Mouse (Mus musculus) heart, embryonic 10.5 days (tissue): Measurements from ENCODE around the gene Brd3os. TPM values are rescaled to one million over a fixed set of nuclear protein-coding genes. Genes with fewer than 3 reads are reported as not detected.

Source experiments
- DNase-seq: peaks from one replicate; pipeline ENCODE4 v3.0.0-alpha.2; 2017; ENCODE audit warnings: low spot score
- H3K27ac ChIP-seq: fragments of 300-500 bp; sonication (generic); 2 replicates; pipeline ENCODE4 v1.5.1; 2016; ENCODE audit warnings: mild to moderate bottlenecking
- H3K27me3 ChIP-seq: fragments of 300-500 bp; sonication (generic); 2 replicates; pipeline ENCODE4 v1.6.1; 2016; ENCODE audit warnings: mild to moderate bottlenecking; ENCODE audit not compliant: poor library complexity, insufficient read depth, severe bottlenecking
- H3K36me3 ChIP-seq: fragments of 300-500 bp; sonication (generic); 2 replicates; pipeline ENCODE4 v1.6.1; 2016; ENCODE audit warnings: mild to moderate bottlenecking, moderate library complexity
- H3K4me1 ChIP-seq: fragments of 300-500 bp; sonication (generic); 2 replicates; pipeline ENCODE4 v1.6.1; 2016; ENCODE audit warnings: mild to moderate bottlenecking
- H3K4me3 ChIP-seq: fragments of 300-500 bp; sonication (generic); 2 replicates; pipeline ENCODE4 v1.5.1; 2016; ENCODE audit warnings: mild to moderate bottlenecking, moderate library complexity
- H3K9me3 ChIP-seq: fragments of 300-500 bp; sonication (generic); 2 replicates; pipeline ENCODE4 v1.6.1; 2016; ENCODE audit warnings: mild to moderate bottlenecking, moderate library complexity
- WGBS: fragments of 180-500 bp; shearing (Covaris S2); methylation state at CpG from one replicate; pipeline ENCODE4 v1.1.7; 2016; 5-methylcytosine and 5-hydroxymethylcytosine counted together
- microRNA-seq: library from miRNA; unstranded; fragments of <30 nt; microRNA quantifications from one replicate; pipeline ENCODE4, GENCODE M21; 2017
- polyA plus RNA-seq: library from polyadenylated mRNA; unstranded; fragments of >200 nt; fragmentation: Nextera tagmentation; extraction: Ambion mirVana; gene quantifications from 2 replicates; pipeline ENCODE4 v1.2.1, GENCODE M21; 2016

The Brd3os gene
- polyA plus RNA-seq, 1 experiment from 2014 or later: 3.3 TPM

DNA sequence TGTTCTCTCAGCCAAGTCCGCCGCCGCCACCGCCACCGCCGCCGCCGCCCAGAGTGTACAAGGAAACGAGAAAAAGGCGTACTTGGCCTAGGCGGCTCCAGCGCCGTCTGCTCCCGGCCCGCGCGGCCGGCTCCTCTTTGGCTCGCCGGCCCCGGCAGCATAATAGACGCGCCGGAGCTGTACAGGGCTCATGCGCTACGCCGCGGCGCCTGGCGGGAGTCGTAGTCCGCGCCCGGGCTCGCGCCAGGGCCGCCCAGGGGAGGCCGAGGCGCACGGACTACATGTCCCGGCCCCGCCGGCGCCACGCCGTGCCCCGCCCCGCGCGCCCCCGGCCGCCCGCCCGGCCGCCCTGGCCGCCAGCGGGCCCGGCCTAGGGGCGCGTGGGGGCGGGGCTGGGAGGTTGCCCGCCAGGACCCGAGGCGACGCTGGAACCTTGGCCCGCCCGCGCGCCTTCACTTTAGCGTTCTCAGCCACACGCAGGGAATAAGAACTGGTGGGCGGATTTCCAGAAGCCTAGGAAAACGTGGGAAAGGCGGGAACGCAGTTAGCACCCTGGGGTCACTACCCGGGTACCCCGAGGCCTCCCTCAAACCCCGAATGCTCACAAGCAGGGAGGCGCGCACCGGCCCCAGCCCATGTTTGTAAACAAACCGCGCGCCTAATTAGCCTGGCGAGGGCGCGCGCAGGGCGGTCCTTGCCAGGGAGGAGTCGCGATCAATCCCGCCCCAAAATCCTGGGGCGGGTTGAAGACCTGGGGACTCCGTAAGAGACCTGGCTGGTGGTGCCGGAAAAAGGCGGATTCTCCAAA, 33.6 kb downstream of the Brd3os start:
- DNase-seq: peak; percentile 94
- H3K27ac ChIP-seq: peak overlapping the region; percentile 98
- peaks cover 20% of the 10 kb centered on the region for H3K36me3 ChIP-seq
- peaks cover 49% of the 10 kb centered on the region for H3K4me1 ChIP-seq
- WGBS: under 1% methylated on average over 89 of the region's 96 CpGs
- peak overlapping the region; percentile 97 for H3K4me3 ChIP-seq
- no peaks in the 10 kb centered on the region for H3K9me3 ChIP-seq
- H3K27me3 ChIP-seq: no peaks in the 10 kb centered on the region

DNA sequence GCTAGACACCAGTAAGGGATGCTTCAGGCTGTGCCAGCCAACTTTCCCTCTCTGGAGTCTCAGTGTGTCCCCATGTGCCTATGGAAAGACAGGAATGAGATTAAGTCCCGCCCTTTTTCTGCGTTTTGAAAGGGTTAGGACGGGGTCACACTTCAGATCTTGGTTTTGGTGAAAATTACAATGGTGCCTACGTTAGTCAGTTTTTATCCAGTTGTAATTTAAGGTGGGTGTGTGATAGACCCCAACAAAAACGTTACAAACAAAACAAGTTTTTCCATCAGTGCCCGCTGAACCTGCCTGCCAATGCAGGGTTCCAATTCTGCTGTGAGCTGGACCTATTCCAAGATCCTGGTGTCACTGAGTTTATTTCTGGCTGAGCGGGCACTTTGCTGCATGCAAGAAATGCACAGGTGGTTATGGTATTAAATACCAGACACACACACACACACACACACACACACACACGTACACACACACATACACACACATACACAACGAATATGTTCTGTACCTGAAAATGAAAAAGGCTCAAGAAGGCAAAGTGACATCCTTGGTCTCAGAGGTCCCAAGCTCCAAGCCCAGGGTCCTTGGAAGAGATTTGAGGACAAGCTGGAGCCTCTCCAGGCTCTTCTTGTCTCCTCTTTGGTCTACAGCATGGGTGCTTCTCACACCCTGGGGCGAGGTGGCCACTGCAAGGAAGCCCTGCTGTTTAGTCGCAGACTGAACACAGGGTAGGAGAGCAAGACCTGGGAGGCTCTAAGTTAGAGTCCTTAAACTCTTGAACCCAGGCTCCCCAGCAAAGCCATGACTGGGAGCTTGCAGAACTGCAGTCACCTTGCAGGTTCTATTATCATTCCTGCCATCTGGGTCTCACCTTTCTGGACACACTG, 34.4 kb downstream of the Brd3os start:
- H3K27me3 ChIP-seq: no peaks in the 10 kb centered on the region
- 33% methylated on average over 11 of the region's 11 CpGs for WGBS

DNA sequence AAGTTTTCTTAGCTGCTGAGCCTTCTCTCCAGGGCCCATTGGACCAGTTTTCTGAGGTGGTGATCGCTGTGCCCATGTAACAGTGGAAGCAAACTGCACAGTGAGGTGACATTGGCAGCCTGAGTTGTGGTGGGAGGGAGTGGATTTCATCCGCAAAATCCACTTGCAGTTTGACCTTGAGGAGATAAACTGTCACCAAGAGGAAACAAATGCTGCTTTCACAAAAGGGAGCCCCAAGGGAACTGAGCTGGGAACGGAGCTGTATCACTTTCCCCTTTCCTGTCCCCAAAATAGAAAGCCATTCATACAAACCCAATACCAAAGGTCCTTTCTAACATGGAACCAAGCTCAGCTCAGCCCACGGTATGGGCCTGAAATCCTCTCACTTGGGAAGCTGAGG, 37.7 kb downstream of the Brd3os start:
- 68% methylated on average over 4 of the region's 4 CpGs for WGBS
- Histone ChIP-seq H3K4me3 (no peak overlapping the region), H3K4me1 (peaks cover 13% of the 10 kb centered on the region), H3K9me3 (no peaks in the 10 kb centered on the region), H3K27ac (no peak overlapping the region), H3K36me3 (no peaks in the 10 kb centered on the region), H3K27me3 (no peaks in the 10 kb centered on the region)
- no peak for DNase-seq

More for the DNA sequence above, 34.4 kb downstream of the Brd3os start:
- no peak for DNase-seq
- Histone ChIP-seq H3K9me3 (no peaks in the 10 kb centered on the region), H3K4me3 (peak overlapping the region; percentile 97), H3K4me1 (peaks cover 40% of the 10 kb centered on the region), H3K36me3 (peaks cover 16% of the 10 kb centered on the region), H3K27ac (peak overlapping the region; percentile 87)

DNA sequence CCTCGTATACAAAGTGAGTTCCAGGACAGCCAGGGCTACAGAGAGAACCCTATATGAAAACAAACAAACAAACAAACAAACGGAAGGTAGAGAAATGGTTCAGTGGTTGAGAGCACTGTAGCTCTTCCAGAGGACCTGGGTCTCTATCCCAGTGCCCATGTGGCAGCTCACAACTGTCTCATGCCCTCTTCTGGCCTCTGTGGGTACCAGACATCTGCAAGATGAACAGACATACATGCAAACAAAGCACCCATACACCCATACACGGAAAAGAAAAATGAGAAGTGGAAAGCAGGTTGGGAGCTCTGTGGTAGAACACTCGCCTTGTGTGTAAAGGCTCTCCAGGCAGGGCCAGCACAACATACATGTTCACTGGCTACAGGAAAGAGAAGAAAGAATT, 38.2 kb downstream of the Brd3os start:
- Histone ChIP-seq H3K27me3 (no peaks in the 10 kb centered on the region), H3K9me3 (no peaks in the 10 kb centered on the region), H3K27ac (no peak overlapping the region), H3K4me1 (peaks cover 13% of the 10 kb centered on the region), H3K4me3 (no peak overlapping the region), H3K36me3 (no peaks in the 10 kb centered on the region)
- DNase-seq: no peak
- WGBS: 66% methylated on average over 4 of the region's 4 CpGs

DNA sequence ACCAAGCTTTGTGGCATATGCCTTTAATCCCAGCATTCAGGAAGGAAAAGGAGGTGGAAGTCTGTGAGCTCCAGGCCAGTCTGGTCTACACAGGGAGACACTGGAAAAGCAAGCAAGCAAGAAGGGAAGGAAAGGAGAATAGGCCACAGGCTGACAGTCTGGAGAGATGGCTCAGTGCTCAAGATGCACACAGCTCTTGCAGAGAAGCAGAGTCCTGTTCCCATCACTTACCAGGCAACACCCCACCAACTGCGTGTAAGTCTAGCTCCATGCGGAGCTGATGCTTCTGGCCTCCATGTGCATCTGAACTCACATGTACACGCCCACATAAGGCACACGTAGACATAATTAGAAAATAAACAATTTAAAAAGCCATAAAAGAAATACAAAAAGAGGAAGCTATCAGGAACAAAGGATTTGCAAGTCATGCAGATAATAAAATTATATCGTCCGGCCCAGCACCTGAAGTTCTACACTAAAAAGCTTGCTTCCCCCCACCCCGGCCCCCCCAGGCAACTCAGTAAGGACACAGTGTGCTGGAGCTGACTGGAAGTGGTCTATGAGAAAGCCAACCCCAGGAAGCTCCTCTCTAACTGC, 40.2 kb downstream of the Brd3os start:
- H3K4me3 ChIP-seq: no peak overlapping the region
- peaks cover 12% of the 10 kb centered on the region for H3K4me1 ChIP-seq
- no peaks in the 10 kb centered on the region for H3K36me3 ChIP-seq
- H3K27me3 ChIP-seq: no peaks in the 10 kb centered on the region
- WGBS: 83% methylated on average over 7 of the region's 7 CpGs
- H3K27ac ChIP-seq: no peak overlapping the region
- DNase-seq: no peak
- no peaks in the 10 kb centered on the region for H3K9me3 ChIP-seq

DNA sequence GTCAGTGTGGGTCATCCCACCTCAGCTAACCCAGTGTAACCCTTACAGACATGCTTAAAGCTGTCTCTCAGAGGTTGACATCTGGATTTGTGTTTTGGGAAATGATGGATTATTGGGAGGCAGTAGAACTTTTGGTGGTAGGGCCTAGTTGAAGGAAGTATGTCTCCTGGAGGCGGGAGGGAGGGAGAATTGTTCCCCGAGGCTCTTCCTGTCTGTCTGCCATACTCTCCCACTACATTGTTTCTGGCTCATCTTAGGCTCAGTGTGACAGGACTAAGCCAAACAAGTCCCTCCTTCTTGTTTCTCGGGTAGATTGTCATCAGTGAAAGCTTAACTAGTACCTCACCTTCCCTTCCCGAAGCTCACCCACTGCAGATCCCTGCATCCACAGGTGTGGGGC, 44.6 kb downstream of the Brd3os start:
- DNase-seq: no peak
- H3K9me3 ChIP-seq: no peaks in the 10 kb centered on the region
- 60% methylated on average over 4 of the region's 4 CpGs for WGBS
- H3K27me3 ChIP-seq: no peaks in the 10 kb centered on the region
- H3K4me3 ChIP-seq: no peak overlapping the region
- no peaks in the 10 kb centered on the region for H3K36me3 ChIP-seq
- H3K27ac ChIP-seq: no peak overlapping the region
- H3K4me1 ChIP-seq: peaks cover 9% of the 10 kb centered on the region

DNA sequence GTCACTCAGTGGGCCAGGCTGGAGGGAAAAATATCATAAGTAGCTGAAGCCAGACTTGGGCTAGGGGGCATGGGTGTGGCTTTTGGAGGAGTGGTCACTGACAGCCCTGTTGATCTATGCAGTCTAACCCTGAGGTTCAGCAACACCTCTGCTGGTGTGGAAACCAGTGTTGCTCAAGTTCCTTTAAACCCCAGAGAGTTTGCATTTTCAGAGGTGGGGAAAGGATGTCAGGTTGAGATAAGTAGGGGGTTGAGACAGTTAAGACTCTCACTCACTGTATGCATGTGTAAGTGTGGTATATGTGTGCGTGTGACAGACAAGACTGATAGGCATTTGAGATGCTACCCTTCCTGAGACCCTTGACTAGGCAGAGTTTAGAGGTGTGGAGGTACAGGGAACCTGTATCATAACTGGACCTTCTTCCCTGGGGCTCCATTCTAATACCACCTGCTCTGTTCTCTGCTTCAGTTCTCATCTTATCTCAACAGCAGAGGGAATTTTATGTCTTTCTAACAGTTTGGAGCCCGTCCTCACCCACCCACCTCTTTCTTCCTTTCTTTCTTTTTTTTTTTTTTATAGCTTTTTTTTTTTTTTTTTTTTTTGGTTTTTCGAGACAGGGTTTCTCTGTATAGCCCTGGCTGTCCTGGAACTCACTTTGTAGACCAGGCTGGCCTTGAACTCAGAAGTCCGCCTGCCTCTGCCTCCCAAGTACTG, 45.4 kb downstream of the Brd3os start:
- Histone ChIP-seq H3K4me3 (no peak overlapping the region), H3K27me3 (no peaks in the 10 kb centered on the region), H3K36me3 (no peaks in the 10 kb centered on the region), H3K4me1 (peaks cover 9% of the 10 kb centered on the region), H3K27ac (no peak overlapping the region), H3K9me3 (no peaks in the 10 kb centered on the region)
- WGBS: 72% methylated on average over 3 of the region's 4 CpGs
- DNase-seq: no peak

DNA sequence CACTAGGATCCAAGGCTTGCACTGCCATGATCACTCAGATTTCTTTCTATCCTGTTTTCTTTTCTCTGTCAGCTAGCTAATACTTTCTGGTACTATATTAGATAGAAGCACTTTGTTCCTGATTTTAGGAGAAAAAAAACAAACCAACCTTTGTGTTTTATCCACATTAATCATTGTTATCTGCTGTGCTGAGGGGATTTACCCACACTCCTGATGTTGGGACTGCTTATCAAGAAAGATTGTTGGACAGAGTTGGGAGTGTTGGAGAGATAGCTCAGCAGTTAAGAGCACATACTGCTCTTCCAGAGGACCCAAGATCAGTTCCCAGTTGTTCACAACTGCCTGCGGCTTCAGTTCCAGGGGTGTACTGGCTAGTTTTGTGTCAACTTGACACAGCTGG, 46.2 kb downstream of the Brd3os start:
- no peak for DNase-seq
- WGBS: 84% methylated on average over 1 of the region's 1 CpGs
- Histone ChIP-seq H3K27ac (no peak overlapping the region), H3K4me3 (no peak overlapping the region), H3K36me3 (no peaks in the 10 kb centered on the region), H3K27me3 (no peaks in the 10 kb centered on the region), H3K4me1 (peaks cover 9% of the 10 kb centered on the region), H3K9me3 (no peaks in the 10 kb centered on the region)

DNA sequence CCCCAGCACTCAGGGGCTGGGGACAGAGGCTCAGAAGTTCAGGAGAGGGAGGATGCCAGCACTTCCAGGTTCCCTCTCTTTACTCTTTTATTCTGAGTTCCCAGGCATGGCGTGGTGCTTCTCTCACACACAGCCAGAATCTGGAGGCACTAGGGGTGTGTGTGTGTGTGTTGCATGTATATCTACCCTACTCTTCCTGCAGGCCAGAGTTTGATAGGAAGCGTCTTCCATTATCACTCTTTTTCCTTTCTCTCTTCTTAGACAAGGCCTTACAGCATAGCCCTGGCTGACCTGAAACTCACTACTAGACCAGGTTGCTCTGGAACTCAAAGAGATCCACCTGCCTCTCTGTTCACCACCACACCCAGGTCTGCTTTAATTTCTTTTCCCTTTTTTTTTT, 48.8 kb downstream of the Brd3os start:
- Histone ChIP-seq H3K36me3 (no peaks in the 10 kb centered on the region), H3K9me3 (no peaks in the 10 kb centered on the region), H3K27me3 (no peaks in the 10 kb centered on the region), H3K4me3 (no peak overlapping the region), H3K4me1 (peaks cover 9% of the 10 kb centered on the region), H3K27ac (no peak overlapping the region)
- DNase-seq: no peak
- 68% methylated on average over 2 of the region's 2 CpGs for WGBS

Small RNA genes lying within 50 kb of the gene (microRNA-seq; reads per million reads assigned to microRNA genes)
- not detected for gene Gm24049
- gene Mir7578: not detected

Other genes starting within 250 kb of the Brd3os start
- gene Sardh, start 194.0 kb upstream of the Brd3os start, polyA plus RNA-seq: 11.8 and 13.4 TPM in 2 replicates
- 5.1 and 8.1 TPM in 2 replicates for gene Vav2, start 15.3 kb upstream of the Brd3os start, polyA plus RNA-seq
- gene Brd3, start 65.3 kb downstream of the Brd3os start, polyA plus RNA-seq: 90.5 and 135 TPM in 2 replicates
- gene Wdr5, start 72.8 kb downstream of the Brd3os start, polyA plus RNA-seq: 44.3 and 57.8 TPM in 2 replicates
- gene Rxra, start 234.1 kb downstream of the Brd3os start, polyA plus RNA-seq: 6.4 and 8.0 TPM in 2 replicates